Mouse (Mus musculus): ENCODE results near the gene Vps51.
"Not testable (repeated sequence)": the region's sequence is repeated elsewhere in the genome, so short reads cannot be mapped to it uniquely, and the experiment has no call there.

Gene Vps51

DNA sequence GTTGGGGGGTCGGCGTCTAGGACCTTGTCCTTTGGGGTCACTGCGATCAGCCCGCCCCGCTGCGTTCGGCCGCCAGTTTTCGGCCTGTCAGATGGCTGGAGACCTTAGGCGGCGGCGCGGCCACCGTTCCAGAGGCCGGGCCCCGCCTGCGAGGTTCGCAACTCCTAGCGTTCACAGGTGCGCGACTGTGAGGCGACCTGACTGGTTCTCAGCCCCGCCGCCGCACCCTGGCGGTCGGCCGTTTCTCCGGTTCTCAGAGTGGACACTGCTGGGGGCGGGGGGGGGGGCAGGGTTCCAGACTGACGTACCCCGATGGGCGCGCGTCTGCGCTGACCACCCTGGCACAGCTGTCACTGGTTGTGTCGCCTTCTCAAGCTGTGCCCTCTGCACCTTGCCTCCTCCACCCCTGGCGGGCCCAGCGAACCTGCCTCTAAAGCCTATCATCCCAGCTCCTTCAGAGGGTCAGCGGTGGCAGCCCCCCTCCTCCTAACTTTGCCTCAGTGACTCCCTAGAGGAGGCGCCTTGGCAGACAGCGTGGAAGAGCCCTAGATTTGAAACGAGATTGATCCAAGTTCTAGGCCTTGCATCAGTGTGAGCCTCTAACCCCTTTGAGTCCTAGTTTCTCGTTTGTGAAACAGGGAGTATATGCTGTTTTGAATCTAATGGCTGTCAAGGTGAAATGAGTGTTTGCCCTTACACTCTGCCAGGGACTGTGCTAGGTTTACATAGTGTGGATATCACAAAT is 29.7 kb downstream of the Vps51 start:
- no peak for DNase-seq

DNA sequence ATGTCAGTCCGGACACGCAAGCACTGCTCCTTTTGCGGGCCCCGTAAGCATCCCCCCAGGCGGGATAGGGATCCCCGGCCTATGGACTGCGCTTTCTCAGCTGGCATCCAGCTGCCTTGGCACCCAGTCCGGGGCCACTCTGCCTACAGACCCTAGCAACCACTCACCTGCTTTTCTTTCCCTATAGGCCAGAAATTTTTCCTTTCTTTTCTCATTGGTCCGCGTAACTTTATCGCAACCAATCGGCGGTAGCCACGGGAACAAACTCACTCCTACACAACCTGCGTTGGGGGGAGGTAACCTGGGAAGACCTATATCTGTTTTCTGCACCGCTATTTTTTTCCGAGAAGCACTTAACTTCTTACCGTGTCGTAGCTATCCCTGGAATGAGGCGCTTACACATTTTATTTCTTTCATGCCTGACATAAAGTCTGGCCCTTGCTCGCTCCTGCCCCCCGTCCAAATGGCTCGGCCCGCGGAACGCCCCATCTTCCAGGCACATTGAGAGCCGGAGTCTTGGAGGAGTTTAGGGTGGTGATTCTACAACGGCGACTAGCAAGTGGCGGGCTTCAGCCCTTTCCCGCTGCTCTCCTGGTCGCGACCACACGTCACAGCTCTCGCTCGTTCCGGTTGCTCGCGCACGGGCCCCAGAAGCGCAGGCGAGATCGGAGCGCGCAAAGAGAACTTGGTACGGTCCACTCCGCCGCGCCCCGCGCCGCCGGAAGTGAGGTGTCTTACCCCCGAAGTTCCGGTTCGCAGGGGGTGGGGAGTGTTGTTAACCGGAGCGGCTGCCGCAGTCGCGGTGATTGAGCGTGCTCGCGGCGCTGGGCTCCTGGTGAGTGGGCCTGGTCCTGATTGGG is 30.5 kb downstream of the Vps51 start, which contains the start of gene Syvn1:
Syvn1 (plus strand) TSS at position 283 of the 860 bp plus-strand sequence.
- DNase-seq = peak; percentile 93 to 94

DNA sequence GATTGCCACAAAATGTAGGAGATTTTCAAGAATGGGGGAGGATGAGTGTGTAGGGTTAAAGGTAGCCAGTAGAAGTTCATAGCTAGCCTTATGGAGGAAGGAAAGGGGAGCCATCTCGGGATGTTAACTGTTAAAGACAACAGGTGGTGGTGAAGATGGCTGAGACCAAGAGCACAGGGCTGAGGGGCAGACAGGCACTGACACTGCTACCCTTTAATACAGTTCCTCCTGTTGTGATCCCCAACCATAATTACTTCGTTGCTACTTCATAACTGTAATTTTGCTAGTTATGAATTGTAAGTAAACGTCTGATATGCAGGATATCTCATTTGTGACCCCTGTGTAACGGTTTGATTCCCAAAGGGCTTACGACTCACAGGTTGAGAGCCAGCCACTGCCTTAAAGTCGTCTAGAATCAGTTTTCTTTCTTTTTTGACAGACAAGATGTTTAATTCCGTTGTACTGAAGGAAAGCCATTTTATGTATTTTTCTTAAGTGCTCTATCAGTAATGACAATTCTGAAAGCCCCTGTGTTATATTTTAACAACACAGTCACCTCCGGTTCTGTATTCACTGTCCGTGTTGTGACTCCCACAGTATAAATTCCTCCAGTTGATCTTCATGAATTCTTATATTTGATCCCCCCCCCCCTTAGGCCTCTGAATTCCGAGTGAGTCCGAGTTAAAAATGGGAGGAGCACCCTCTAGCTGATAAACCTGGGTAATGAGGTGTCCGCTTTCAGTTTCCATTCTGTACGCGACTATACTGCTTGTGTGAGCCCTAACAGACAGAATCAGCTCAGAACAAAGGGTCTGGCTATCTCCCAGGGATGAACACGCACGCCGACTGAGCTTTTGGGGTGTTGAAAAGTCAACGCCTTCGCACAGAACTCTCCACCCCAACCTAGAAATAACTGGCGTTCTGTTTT is 31.4 kb downstream of the Vps51 start:
- no peak for DNase-seq

- DNase-seq = not testable (repeated sequence)
Observed at GRCm38 (mm10) chr19:6044102-6044501, 32.9 kb downstream of the Vps51 start.

DNA sequence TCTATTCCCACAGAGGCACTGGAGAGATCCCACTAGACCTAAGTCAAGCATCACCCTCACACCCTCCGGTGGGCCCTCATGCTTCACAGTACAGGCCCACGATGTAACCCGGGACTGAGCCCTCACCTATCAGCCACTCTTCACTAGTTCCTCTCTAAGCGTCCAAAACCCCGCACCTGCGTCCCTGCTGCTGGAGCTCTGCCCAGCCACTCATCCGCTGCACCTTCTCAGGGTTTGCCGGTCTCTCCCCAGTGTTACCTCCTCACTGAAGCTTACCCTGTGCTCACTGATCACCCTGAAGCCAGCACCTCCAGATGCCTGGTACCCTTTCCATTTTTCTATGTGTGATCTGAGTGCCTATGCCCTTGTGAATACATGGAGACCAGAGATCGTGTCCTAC is 34.7 kb downstream of the Vps51 start:
- DNase-seq = peak in 1 of 2 experiments; percentile 22

- no peak for DNase-seq
Observed at GRCm38 (mm10) chr19:6040002-6040401, 37.0 kb downstream of the Vps51 start.

GRCm38 (mm10) chr19:6038326-6038725 is 38.7 kb downstream of the Vps51 start:
- DNase-seq = peak in 1 of 2 experiments; percentile 57

DNA sequence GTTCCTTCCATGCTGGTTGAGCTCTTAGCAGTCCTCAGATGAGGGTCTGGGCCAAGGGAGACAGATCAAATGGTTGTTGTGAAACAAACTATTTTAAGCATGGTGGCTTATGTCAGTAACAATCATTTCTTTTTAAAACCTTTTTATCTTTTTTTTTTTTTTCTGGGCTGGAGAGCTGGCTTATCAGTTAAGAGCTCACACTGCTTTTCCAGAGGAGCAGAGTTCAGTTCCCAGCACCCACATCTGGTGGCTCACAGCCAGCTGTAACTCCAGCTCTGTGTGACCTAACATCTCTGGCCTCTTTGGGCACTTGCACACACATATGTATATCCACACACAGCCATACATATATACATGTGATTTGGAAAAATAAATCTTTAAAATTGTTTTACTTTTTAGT is 39.3 kb downstream of the Vps51 start:
- DNase-seq = no peak

- DNase-seq = no peak
Observed at GRCm38 (mm10) chr19:6035966-6036585, 41.0 kb downstream of the Vps51 start.

- no peak for DNase-seq
Observed at GRCm38 (mm10) chr19:6030520-6031280, 46.3 kb downstream of the Vps51 start.

DNA sequence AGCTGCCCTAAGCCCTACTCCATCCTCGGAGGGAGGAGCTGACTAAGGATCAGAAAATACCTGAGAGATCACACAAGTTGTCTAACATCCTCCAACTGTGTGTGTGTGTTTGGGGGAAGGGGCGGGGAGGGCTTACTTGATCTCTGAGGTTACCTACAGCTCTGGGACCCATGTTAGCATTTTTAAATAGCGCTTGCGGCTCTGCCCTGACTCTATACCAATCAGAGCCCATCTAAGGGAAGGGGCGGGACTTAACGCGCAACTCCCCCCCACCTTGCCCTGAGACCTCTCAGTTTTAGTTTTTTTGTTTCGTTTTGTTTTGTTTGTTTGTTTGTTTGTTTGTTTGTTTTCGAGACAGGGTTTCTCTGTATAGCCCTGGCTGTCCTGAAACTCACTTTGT is 47.6 kb downstream of the Vps51 start:
- DNase-seq = no peak

DNA sequence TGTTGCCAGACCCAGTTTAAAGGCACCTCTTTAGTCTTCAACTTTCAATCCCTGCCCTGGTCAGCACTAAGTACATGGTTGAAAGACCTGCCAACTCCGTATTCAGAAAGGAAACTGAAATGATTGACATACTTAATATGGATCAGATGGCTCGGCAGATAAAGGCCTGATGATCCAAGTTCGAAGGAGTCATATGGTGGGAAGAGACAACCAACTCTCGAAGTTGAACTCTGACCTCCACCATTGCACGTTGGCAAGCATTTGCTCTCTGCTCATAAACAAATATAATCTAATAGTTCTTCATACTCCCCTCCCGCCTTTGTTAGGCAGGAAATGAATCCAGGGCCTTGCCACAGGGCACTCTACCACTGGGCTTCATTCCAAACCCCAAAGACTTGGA is 48.0 kb downstream of the Vps51 start:
- DNase-seq = no peak

DNA sequence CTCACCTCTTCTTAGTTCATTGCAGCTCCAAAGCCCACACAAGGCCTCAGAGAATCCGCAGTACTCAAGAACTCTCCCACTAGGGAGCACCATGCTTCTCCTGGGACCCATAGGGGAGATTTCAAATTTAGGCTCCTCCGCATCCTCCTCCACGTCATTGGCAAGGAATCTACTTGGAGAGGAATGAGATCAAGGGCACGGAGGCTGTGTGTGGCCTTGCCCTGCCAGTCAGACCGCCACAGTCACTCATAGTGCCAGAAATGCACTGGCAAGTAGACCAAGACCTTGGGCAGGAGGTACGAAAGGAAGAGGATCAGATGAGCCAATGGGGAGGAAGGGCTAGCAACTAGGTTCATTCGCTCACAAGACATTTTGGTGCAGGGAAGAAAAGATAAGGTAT is 53.1 kb downstream of the Vps51 start:
- no peak for DNase-seq

- DNase-seq = no peak
Observed at GRCm38 (mm10) chr19:6023059-6023458, 54.0 kb downstream of the Vps51 start.

DNA sequence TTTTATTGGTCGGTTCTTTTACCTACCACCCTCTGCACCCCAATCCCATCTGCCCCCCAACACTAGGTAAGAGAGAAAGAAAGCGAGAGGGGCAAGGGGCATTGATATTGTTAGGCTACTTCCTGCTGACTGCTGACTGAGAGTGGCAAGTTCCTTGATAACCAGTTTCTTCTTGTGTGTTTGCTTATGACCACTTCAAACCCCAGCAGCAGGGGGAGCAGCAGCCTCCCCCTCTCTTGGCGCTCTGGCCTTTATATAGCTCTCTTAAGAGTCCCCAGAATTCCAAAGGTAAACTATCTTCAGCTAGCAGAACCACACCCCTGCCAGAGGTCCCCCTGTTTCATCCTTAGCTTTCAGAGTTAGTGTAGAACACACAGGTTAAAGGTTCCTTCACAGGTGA is 56.8 kb downstream of the Vps51 start:
- DNase-seq = no peak

DNA sequence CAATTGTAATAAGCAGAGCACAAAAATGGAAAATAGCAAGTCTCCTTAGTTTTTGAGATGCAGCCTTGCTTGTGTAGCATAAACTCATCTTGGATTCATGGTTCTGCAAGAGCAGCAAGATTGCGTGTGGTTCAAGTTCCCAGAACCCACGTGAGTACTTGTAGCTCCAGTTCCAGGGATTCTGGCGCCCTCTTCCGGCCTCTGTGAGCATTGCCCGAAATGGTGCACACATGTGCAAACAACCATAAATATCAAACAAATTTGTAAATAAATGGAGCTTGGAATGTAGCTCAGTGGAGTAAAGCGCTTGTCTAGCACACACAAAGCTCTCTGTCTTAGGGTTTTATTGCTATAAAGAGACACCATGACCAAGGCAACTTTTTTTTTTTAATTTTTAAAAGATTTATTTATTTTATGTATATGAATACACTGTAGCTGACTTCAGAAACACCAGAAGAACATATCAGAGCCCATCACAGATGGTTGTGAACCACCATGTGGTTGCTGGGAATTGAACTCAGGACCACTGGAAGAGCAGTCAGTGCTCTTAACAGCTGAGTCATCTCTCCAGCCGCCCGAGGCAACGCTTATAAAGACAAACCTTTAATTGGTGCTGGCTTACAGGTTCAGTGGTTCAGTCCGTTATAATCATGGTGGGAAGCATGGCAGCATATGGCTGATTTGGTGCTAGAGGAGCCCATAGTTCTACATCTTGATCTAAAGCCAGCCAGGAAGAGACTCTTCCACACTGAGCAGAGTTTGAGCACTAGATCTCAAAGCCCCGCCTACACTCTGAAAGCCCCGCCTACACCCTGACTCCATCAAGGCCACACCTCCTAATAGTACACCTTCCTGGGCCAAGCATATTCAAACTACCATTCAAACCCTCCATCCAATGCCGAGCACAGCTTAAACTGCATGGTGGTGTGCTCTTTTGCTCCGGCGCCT is 58.6 kb downstream of the Vps51 start:
- DNase-seq = peak; percentile 89 to 95

All from cerebellum, postnatal 14 days (tissue).